Mouse (Mus musculus): ENCODE data around the gene Epha10. TPM values are rescaled to one million over a fixed set of nuclear protein-coding genes. Genes with fewer than 3 reads are reported as not detected.

The Epha10 gene
- total and polyA plus RNA-seq, 2 experiments: not detected

DNA sequence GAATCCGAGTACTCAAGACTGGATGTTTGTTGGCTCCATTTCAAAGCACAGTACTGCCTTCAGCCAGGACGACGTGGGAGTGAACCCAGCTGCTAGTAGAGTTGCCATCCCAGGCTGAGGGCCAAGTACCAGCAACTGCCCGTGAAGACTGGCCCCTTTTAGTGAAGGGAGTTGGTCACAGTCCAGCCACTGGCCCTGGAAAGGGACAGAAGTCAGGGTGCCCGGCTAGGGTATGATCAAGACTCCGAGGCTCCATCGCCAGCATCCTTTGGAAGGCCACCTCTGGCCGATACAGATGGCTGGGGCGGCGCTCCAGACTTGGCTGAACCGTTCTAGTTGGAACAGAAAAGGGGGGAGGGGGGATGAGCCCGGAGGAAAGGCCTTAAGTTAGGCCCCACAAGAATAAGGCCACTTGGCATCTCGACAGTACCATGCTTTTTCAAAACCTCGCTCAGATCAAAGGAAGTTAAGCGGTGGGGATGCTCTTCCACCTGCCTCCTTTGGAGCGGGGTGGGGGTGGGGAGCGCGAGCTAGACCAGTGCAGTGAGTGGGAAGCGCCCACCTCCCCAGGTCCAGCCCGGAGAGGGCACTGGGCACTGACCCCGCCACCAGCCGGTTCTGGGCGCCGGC is 31.0 kb upstream of the Epha10 start:
- peak overlapping the region; percentile 55 for H3K27ac ChIP-seq (replicated peaks; ENCODE audit: insufficient read depth, low read depth, low read length)
- peaks cover 16% of the 10 kb centered on the region; the same call in 1 of the 2 replicates for H3K79me2 ChIP-seq (ENCODE audit: control insufficient read depth, insufficient read depth, low read length)
- peaks cover 13% of the 10 kb centered on the region for H3K4me1 ChIP-seq (ENCODE audit: control insufficient read depth, insufficient read depth, low read length)
- H3K4me3 ChIP-seq (ENCODE audit: insufficient read depth, low read depth, low read length): peak overlapping the region; percentile 87
- DNase-seq (ENCODE audit: extremely low read depth, low read depth, low spot score): peak; percentile 73
- TF ChIP-seq CTCF (IDR thresholded peaks at IDR 0.05; ENCODE audit: low read depth, low read length): no peak
- TF ChIP-seq POLR2A (IDR thresholded peaks at IDR 0.05; ENCODE audit: extremely low read depth, insufficient read depth, low read length): no peak
- under 1% methylated on average over 24 of the region's 24 CpGs for WGBS
- peaks cover 19% of the 10 kb centered on the region for H3K36me3 ChIP-seq (ENCODE audit: control insufficient read depth, insufficient read depth, low read length)
- peak overlapping the region; percentile 97 for H3K9ac ChIP-seq (ENCODE audit: low read depth, low read length)
- no peaks in the 10 kb centered on the region for H3K27me3 ChIP-seq (ENCODE audit: control insufficient read depth, insufficient read depth, low read length)

DNA sequence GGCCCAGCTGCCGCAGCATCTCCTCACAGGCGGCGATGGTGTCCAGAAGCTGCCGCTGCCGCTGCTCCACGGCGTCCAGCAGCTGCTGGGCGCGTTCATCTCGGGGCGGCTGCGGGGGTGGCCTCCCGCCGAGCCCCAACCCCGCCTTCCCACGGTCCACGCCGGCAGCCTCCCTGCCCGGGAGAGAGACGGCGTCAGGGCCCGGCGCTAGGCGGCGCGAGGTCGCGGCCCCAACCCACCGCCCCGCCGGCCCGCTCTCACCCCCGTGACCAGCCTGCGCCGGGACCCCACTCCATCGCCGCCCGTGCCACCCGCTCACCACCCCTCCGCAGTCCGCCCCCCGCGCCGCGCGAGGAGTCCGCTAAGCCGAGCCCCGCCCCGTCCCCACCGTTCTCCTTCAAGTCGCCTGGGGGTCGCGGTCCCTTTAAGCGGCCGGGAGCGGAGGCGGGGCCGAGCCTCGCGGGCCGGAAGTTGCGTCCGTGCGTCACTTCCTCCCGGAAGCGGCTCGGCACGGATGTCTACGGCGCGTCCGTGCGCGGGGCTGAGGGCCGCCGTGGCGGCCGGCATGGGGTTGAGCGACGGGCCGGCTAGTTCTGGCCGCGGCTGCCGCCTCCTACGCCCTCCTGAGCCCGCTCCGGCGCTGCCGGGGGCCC is 30.3 kb upstream of the Epha10 start, which contains the start of gene Yrdc:
Gene Yrdc, plus strand, starts transcription at position 419 of the 653 bp plus-strand sequence.
- WGBS: under 1% methylated on average over 72 of the region's 90 CpGs
- no peaks in the 10 kb centered on the region for H3K27me3 ChIP-seq (ENCODE audit: control insufficient read depth, insufficient read depth, low read length)
- peak within 1 kb of the TSS; percentile 87 for H3K4me3 ChIP-seq (ENCODE audit: insufficient read depth, low read depth, low read length)

DNA sequence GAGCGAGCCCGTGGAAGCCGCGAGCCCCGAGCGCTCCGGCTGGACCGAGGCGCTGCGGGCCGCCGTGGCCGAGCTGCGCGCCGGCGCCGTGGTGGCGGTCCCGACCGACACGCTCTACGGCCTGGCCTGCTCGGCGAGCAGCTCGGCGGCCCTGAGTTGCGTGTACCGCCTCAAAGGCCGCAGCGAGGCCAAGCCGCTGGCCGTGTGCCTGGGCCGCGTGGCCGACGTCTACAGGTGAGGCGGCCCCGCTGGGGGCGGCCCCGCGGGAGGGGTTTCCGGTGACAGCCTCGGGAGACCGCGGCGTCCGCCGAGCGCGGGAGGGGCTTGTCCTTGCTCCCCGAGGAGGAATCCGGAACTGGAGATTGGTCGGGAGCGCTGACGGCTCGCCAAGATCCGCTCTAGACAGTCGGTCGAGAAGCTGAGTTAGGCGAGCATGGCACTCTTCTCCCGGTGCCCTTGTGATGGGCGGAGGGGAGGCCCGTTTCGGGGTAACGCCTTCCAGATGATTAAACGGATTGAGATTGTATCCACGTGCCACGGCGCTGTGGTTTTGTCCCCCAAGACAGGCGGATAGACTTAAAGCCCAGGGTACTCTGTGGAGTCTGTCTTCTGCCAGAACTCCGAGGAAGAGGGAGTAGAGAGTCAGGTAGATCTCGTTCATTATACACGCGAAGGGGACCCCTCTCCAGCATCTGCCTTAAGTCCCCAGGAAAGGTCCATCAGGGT is 29.6 kb upstream of the Epha10 start, which contains the start of gene 1110065P20Rik:
Gene 1110065P20Rik, minus strand, starts transcription at position 264 of the 726 bp plus-strand sequence.
- WGBS: under 1% methylated on average over 75 of the region's 75 CpGs
- H3K27me3 ChIP-seq (ENCODE audit: control insufficient read depth, insufficient read depth, low read length): no peaks in the 10 kb centered on the region
- H3K27ac ChIP-seq (replicated peaks; ENCODE audit: insufficient read depth, low read depth, low read length): peak within 1 kb of the TSS; percentile 77
- peak within 1 kb of the TSS; percentile 97 for H3K9ac ChIP-seq (ENCODE audit: low read depth, low read length)
- DNase-seq (ENCODE audit: extremely low read depth, low read depth, low spot score): peak; percentile 60
- TF ChIP-seq CTCF (IDR thresholded peaks at IDR 0.05; ENCODE audit: low read depth, low read length) (no peak), POLR2A (IDR thresholded peaks at IDR 0.05; ENCODE audit: extremely low read depth, insufficient read depth, low read length) (no peak)
- H3K79me2 ChIP-seq (ENCODE audit: control insufficient read depth, insufficient read depth, low read length): peaks cover 16% of the 10 kb centered on the region; the same call in 1 of the 2 replicates
- peaks cover 13% of the 10 kb centered on the region for H3K4me1 ChIP-seq (ENCODE audit: control insufficient read depth, insufficient read depth, low read length)
- peak within 1 kb of the TSS; percentile 87 for H3K4me3 ChIP-seq (ENCODE audit: insufficient read depth, low read depth, low read length)
- H3K36me3 ChIP-seq (ENCODE audit: control insufficient read depth, insufficient read depth, low read length): peaks cover 28% of the 10 kb centered on the region

More for the DNA sequence above, 30.3 kb upstream of the Epha10 start, which contains the start of gene Yrdc:
- Histone ChIP-seq H3K4me1 (ENCODE audit: control insufficient read depth, insufficient read depth, low read length) (peaks cover 13% of the 10 kb centered on the region), H3K36me3 (ENCODE audit: control insufficient read depth, insufficient read depth, low read length) (peaks cover 23% of the 10 kb centered on the region), H3K79me2 (ENCODE audit: control insufficient read depth, insufficient read depth, low read length) (peaks cover 16% of the 10 kb centered on the region; the same call in 1 of the 2 replicates), H3K27ac (replicated peaks; ENCODE audit: insufficient read depth, low read depth, low read length) (peak within 1 kb of the TSS; percentile 77), H3K9ac (ENCODE audit: low read depth, low read length) (peak within 1 kb of the TSS; percentile 97)
- peak; percentile 50; the same call in 1 of the 2 replicates for TF ChIP-seq POLR2A (IDR thresholded peaks at IDR 0.05; ENCODE audit: extremely low read depth, insufficient read depth, low read length)
- peak; percentile 24; the same call in 1 of the 2 replicates for TF ChIP-seq CTCF (IDR thresholded peaks at IDR 0.05; ENCODE audit: low read depth, low read length)
- DNase-seq (ENCODE audit: extremely low read depth, low read depth, low spot score): peak; percentile 73

DNA sequence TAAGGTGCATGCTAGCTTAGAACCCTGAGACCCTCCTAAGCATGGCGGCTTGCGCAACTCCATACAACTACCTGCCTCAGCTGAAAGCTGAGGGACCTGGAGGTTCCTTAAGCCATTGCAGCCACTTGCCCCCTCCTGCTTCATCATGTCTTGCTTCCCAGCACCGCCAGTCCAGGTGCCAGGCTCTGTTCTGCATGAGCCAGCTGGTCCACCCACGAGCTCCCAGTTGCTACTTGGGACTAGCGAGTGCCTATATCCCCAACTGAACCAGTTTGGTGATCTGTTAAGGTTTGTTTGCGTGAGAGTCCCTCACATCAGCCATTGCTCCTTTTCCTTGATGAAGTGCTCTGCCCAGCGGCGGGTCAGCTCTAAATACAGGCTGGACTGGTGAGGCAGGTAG is 24.4 kb upstream of the Epha10 start:
- Histone ChIP-seq H3K4me3 (ENCODE audit: insufficient read depth, low read depth, low read length) (no peak overlapping the region), H3K9ac (ENCODE audit: low read depth, low read length) (no peak overlapping the region), H3K27me3 (ENCODE audit: control insufficient read depth, insufficient read depth, low read length) (peaks cover 1% of the 10 kb centered on the region; the same call in 1 of the 2 replicates), H3K79me2 (ENCODE audit: control insufficient read depth, insufficient read depth, low read length) (peaks cover 11% of the 10 kb centered on the region; the same call in 1 of the 2 replicates), H3K4me1 (ENCODE audit: control insufficient read depth, insufficient read depth, low read length) (peaks cover 7% of the 10 kb centered on the region), H3K27ac (replicated peaks; ENCODE audit: insufficient read depth, low read depth, low read length) (no peak overlapping the region), H3K36me3 (ENCODE audit: control insufficient read depth, insufficient read depth, low read length) (peaks cover 28% of the 10 kb centered on the region)
- TF ChIP-seq CTCF (IDR thresholded peaks at IDR 0.05; ENCODE audit: low read depth, low read length) (no peak), POLR2A (IDR thresholded peaks at IDR 0.05; ENCODE audit: extremely low read depth, insufficient read depth, low read length) (no peak)
- no peak for DNase-seq (ENCODE audit: extremely low read depth, low read depth, low spot score)
- 97% methylated on average over 8 of the region's 8 CpGs for WGBS

DNA sequence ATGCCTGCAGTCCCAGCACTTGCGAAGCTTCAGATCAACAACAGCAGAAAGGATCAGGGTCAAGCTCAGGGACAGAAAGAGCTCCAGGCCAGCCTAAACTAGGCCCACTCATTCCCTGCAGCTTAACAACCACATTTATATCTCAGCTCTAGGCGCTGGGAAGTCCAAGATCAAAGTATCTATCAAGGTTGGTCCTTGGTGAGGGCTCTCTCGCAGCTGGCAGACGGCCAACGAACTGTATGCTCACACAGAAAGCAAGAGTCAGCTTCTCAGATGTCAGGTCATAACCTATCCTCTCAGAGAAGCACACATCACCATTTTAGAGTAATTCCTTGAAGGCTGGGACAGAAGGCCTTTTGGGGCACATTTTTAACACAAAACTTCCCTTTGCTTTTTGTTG is 22.3 kb upstream of the Epha10 start:
- no peak overlapping the region for H3K27ac ChIP-seq (replicated peaks; ENCODE audit: insufficient read depth, low read depth, low read length)
- TF ChIP-seq CTCF (IDR thresholded peaks at IDR 0.05; ENCODE audit: low read depth, low read length): no peak
- TF ChIP-seq POLR2A (IDR thresholded peaks at IDR 0.05; ENCODE audit: extremely low read depth, insufficient read depth, low read length): no peak

More for the DNA sequence above, 22.3 kb upstream of the Epha10 start:
- Histone ChIP-seq H3K27me3 (ENCODE audit: control insufficient read depth, insufficient read depth, low read length) (peaks cover 13% of the 10 kb centered on the region), H3K36me3 (ENCODE audit: control insufficient read depth, insufficient read depth, low read length) (peaks cover 22% of the 10 kb centered on the region), H3K4me3 (ENCODE audit: insufficient read depth, low read depth, low read length) (no peak overlapping the region), H3K9ac (ENCODE audit: low read depth, low read length) (no peak overlapping the region), H3K79me2 (ENCODE audit: control insufficient read depth, insufficient read depth, low read length) (no peaks in the 10 kb centered on the region), H3K4me1 (ENCODE audit: control insufficient read depth, insufficient read depth, low read length) (no peaks in the 10 kb centered on the region; the same call in 1 of the 2 replicates)
- 46% methylated on average over 5 of the region's 5 CpGs for WGBS
- DNase-seq (ENCODE audit: extremely low read depth, low read depth, low spot score): no peak
